Mouse (Mus musculus) cortical plate, adult 2 months (tissue): ENCODE data around the gene Fbf1. TPM values are rescaled to one million over a fixed set of nuclear protein-coding genes. Genes with fewer than 3 reads are reported as not detected.

ENCODE experiments used
- H3K27ac ChIP-seq: fragments of 200-500 bp; 2 replicates; pipeline ENCODE4 v1.5.1; 2012; ENCODE audit warnings: low read length, control low read depth, inconsistent platforms; ENCODE audit not compliant: insufficient read depth
- H3K4me1 ChIP-seq: fragments of 200-500 bp; 2 replicates; pipeline ENCODE4 v1.6.1; 2011; ENCODE audit warnings: low read length; ENCODE audit not compliant: control insufficient read depth, insufficient read depth
- H3K4me3 ChIP-seq: fragments of 200-500 bp; 2 replicates; pipeline ENCODE4 v1.5.1; 2011; ENCODE audit warnings: mild to moderate bottlenecking, low read length, control low read depth; ENCODE audit not compliant: insufficient read depth
- CTCF ChIP-seq: fragments of 200-500 bp; IDR thresholded peaks from 2 replicates; pipeline ENCODE4 v1.5.1; 2011; ENCODE audit warnings: mild to moderate bottlenecking, control low read depth, low read length; ENCODE audit not compliant: insufficient read depth; ENCODE audit errors: extremely low read depth
- POLR2A ChIP-seq: fragments of 200-500 bp; IDR thresholded peaks from 2 replicates; pipeline ENCODE4 v1.6.1; 2011; ENCODE audit warnings: mild to moderate bottlenecking, low read length, control low read depth; ENCODE audit not compliant: insufficient read depth; ENCODE audit errors: extremely low read depth
- polyA plus RNA-seq: library from polyadenylated mRNA; depleted of rRNA; stranded (reverse); fragments of >200 nt; gene quantifications from 2 replicates; pipeline ENCODE4 v1.2.3, GENCODE M21; 2012

The Fbf1 gene
- polyA plus RNA-seq, 1 experiment: 103 TPM

- no peak overlapping the region for H3K27ac ChIP-seq
- no peak overlapping the region for H3K4me3 ChIP-seq
- TF ChIP-seq POLR2A (no peak), CTCF (no peak)
- peaks cover 6% of the 10 kb centered on the region for H3K4me1 ChIP-seq
These were observed 24.5 kb downstream of the Fbf1 start for GRCm38 (mm10) chr11:116143468-116143867.

- H3K4me3 ChIP-seq: no peak overlapping the region
- peaks cover 2% of the 10 kb centered on the region; the same call in 1 of the 2 replicates for H3K4me1 ChIP-seq
- no peak for TF ChIP-seq POLR2A
- no peak for TF ChIP-seq CTCF
- H3K27ac ChIP-seq: no peak overlapping the region
These were observed 25.6 kb downstream of the Fbf1 start for GRCm38 (mm10) chr11:116142211-116142991.

- TF ChIP-seq POLR2A (peak; percentile 33; the same call in 1 of the 2 replicates), CTCF (peak; percentile 63)
- peak within 1 kb of the TSS; percentile 87 for H3K27ac ChIP-seq
- H3K4me3 ChIP-seq: peak within 1 kb of the TSS; percentile 75
- no peaks in the 10 kb centered on the region for H3K4me1 ChIP-seq
These were observed 29.4 kb downstream of the Fbf1 start, which contains the start of gene Mrpl38 for GRCm38 (mm10) chr11:116138468-116139138. Gene Mrpl38 (minus strand): TSS chr11:116138868.

GRCm38 (mm10) chr11:116138096-116138467 lies 29.9 kb downstream of the Fbf1 start:
- H3K4me1 ChIP-seq: no peaks in the 10 kb centered on the region
- TF ChIP-seq POLR2A (no peak), CTCF (no peak)
- H3K4me3 ChIP-seq: peak overlapping the region; percentile 75
- peak overlapping the region; percentile 87 for H3K27ac ChIP-seq

- no peak for TF ChIP-seq POLR2A
- Histone ChIP-seq H3K27ac (no peak overlapping the region), H3K4me3 (no peak overlapping the region), H3K4me1 (peaks cover 4% of the 10 kb centered on the region)
These were observed 33.8 kb downstream of the Fbf1 start for GRCm38 (mm10) chr11:116134171-116134570.

GRCm38 (mm10) chr11:116133497-116133896 lies 34.5 kb downstream of the Fbf1 start:
- TF ChIP-seq CTCF: no peak
- TF ChIP-seq POLR2A: no peak
- peaks cover 4% of the 10 kb centered on the region for H3K4me1 ChIP-seq
- H3K27ac ChIP-seq: no peak overlapping the region
- H3K4me3 ChIP-seq: no peak overlapping the region

GRCm38 (mm10) chr11:116132366-116133333 lies 35.3 kb downstream of the Fbf1 start:
- Histone ChIP-seq H3K4me3 (no peak overlapping the region), H3K4me1 (peaks cover 4% of the 10 kb centered on the region), H3K27ac (no peak overlapping the region)
- TF ChIP-seq CTCF (peak; percentile 32; the same call in 1 of the 2 replicates), POLR2A (no peak)

- Histone ChIP-seq H3K27ac (peak overlapping the region; percentile 78), H3K4me3 (peak overlapping the region; percentile 56; the same call in 1 of the 2 replicates), H3K4me1 (peaks cover 4% of the 10 kb centered on the region)
- TF ChIP-seq CTCF (no peak), POLR2A (no peak)
These were observed 36.4 kb downstream of the Fbf1 start for GRCm38 (mm10) chr11:116131349-116132170.
